Mouse (Mus musculus): Measurements from ENCODE around the gene Rpl23a.
"Not testable (repeated sequence)": the region's sequence is repeated elsewhere in the genome, so short reads cannot be mapped to it uniquely, and the experiment has no call there.

Gene Rpl23a

GRCm38 (mm10) chr11:78184702-78185101 lies 1.3 kb upstream of the Rpl23a start:
- not testable (repeated sequence) for DNase-seq (ENCODE audit: low spot score)

DNA sequence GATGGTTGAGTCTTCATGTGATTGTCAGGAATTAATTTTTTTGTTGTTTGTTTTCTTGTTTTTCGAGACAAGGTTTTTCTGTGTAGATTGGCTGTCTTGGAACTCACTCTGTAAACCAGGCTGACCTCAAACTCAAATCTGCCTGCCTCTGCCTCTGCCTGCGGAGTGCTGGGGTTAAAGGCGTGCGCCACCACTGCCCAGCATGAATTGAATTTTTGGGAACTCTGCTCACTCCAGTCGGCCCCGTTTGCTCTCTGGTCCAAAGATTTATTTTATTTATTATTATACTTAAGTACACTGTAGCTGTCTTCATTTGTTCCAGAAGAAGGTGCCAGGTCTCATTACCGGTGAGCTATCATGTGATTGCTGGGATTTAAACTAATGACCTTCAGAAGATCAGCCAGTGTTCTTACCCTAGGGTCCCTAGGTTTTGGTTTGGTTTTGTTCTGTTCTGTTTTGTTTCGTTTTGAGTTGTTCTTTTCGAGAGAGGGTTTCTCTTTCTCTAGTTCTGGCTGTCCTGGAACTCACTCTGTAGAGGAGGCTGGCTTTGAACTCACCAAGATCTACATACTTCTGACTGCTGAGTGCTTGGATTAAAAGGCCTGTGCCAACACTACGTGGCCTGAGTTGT lies 615 bp upstream of the Rpl23a start:
- DNase-seq (ENCODE audit: low spot score): no peak

DNA sequence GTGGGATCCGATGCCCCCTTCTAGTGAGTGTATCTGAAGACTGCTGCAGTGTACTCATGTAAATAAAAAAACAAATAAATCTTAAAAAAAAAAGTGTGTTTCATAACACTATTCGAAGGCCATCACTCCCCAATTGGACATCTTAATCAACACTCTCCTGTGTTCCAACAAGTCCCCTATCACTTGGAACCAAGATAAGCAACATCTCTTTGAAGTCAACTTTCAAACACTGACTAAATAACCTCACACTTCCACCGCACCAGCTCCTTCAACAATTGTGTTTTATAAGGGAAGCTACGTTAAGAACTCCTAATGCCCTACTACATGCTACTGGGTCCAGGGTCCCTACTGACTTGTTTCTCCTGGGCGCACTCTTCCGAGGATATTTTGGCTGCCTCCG lies 934 bp downstream of the Rpl23a start:
- no peak for DNase-seq (ENCODE audit: low spot score)

DNA sequence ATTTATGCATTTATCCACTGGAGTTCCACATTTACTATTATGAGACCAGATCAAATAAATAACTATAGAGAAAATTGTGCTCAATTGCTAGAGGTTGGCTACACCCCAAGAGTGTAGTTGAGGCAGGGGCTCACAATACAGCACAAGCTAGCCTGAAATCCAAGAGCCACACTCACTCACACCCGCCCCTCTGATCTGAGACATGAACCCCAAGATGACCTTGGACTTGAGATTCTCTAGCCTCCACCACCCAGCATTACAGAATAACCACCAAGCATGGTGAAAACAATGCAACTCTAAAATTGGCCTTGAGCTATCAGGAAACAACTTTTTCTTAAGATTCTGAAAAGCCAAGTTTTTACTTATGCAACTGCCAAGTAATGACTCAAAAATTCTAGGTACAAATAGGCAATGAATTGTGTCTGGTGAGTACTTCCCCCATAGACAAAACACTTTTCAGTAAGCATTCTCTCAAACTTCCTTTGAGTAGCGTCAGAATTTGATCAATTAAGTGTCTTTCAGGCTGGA lies 1.5 kb downstream of the Rpl23a start:
- no peak for DNase-seq (ENCODE audit: low spot score)

DNA sequence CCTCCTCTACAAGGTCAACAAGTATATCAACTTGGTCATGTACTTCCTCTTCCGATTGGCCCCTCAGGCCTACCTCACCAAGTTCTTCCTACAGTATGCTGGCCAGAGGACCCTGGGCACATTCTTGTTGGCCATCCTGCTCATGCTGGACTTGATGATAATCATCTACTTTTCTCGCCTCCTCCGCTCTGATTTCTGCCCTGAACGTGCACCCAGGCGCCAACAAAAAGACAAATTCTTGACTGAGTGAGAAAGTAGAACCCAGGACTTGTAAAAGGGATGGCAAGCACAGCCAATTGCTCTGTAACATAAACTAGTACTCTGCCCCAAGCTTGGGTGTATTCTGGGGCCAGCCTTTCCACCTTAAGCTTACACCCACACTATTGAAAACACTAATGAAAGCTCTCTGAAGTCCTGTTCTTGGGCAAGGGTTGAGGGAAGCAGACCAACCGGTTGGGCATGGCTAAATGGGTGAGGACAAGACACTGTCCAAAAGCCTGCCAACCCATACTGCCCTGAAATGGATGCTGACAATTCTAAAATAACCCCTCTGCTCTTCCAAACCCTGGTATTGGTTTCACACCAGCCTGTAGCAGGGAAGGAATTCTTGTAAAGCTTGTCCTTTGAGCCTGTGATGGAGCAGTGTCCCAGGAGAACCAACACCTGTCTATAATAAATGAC lies 3.2 kb downstream of the Rpl23a start:
- DNase-seq (ENCODE audit: low spot score): no peak

GRCm38 (mm10) chr11:78179438-78179999 lies 3.9 kb downstream of the Rpl23a start:
- no peak for DNase-seq (ENCODE audit: low spot score)

DNA sequence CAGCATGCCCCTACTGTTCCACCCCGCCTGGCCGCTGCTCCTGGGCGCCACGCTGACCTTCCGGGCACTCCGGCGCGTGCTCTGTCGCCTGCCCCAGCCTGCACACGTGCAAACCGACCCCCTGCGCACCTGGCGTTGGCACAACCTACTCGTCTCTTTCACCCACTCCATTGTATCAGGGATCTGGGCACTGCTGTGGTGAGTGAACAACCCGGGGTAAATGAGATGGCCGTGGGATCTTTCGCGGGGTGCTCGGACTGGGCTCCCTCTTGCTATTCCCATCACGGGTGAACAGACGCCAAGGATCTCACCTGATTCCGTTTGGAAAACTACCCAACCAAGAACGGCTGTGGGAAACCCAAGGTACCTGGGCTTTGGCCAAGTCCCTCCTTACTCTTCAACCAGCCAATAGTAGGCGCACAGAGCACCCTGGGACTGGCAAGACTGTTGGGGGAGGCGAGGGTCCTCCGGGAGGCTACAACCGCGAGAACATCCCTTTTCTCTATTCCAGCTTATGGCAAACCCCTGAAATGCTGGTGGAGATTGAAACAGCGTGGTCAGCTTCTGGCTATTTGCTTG lies 4.4 kb downstream of the Rpl23a start:
- DNase-seq (ENCODE audit: low spot score): peak; percentile 66

GRCm38 (mm10) chr11:78177903-78178858 lies 5.2 kb downstream of the Rpl23a start:
- DNase-seq (ENCODE audit: low spot score): peak; percentile 95

DNA sequence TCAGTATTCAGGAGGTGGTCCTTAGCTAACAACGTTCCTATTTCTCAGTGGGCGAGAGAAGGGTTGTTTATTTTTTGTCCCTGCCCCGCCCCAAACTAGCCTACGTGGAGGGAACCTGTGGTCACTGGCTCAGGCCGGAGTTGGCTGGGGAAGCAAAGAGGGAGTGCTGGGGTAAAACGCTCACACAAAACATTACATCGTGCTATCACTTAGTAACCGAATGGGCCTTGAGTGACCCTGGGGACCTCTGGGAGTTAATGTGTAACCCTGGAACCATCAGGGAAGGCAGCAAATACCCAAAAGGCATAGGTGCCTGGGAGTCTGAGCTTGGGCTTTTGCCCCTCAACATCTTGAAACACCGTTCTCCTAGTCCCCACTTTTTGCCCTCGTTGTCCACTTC lies 5.9 kb downstream of the Rpl23a start:
- DNase-seq (ENCODE audit: low spot score): no peak

GRCm38 (mm10) chr11:78176905-78177331 lies 6.5 kb downstream of the Rpl23a start:
- no peak for DNase-seq (ENCODE audit: low spot score)

GRCm38 (mm10) chr11:78176402-78176862 lies 7.0 kb downstream of the Rpl23a start, which contains the start of the genes Nek8 and Tlcd1:
Gene Nek8 (minus strand): TSS chr11:78176675.
Gene Tlcd1 (plus strand): TSS chr11:78176711.
- peak; percentile 84 for DNase-seq (ENCODE audit: low spot score)

- no peak for DNase-seq (ENCODE audit: low spot score)
Observed at GRCm38 (mm10) chr11:78175771-78176401, 7.5 kb downstream of the Rpl23a start.

- no peak for DNase-seq (ENCODE audit: low spot score)
Observed at GRCm38 (mm10) chr11:78174506-78174905, 8.9 kb downstream of the Rpl23a start.

DNA sequence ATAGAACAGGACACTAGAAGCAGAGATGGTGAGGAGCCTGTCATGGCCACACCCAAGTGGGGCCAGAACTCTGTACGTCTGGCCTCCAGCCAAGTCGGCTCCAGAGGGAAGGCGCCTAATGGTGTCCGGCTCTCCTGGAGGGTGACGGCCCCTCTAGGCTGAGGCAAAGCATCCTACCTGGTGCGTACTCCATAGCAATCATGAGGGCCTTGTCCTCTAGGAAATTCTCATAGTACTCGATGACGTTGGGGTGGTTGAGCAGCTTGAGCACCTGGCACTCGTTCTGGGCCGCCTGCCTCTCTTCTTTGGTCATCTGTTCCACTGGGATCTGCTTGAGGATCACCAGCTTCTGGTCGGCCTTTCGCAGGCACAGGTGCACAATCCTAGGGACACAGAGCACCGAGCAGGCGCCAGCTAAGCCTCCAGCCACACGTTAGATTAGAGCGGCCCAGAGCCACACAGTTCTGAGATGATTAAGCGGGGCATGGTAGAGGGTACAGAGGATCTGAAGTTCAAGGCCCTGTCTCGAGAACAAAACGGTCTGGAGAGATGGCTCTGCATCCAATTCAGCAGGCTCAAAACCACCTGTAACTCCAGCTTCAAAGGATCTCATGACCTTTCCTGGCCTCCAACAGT lies 10.5 kb downstream of the Rpl23a start:
- DNase-seq (ENCODE audit: low spot score): no peak

- no peak for DNase-seq (ENCODE audit: low spot score)
Observed at GRCm38 (mm10) chr11:78172034-78172747, 11.2 kb downstream of the Rpl23a start.

GRCm38 (mm10) chr11:78171328-78171727 lies 12.1 kb downstream of the Rpl23a start:
- DNase-seq (ENCODE audit: low spot score): no peak

DNA sequence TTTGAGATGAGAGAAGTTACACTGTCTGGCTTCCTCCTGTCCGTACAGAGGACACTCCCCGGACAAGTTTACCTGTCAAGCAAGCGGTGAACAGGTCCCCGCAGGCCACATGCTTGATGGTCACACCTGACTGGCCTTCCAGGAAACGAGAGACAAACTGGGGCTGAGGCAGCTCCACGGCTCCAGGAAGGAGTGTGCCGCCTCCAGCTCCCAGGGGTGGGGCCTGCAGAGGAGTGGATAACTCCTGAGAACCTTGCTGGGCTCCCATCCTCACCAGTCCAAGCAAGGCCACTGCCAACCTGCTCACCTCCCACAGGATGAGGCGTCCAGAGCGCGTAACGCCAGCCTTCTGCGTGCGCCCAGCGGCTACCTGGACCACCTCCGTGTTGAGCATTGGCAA lies 13.1 kb downstream of the Rpl23a start:
- no peak for DNase-seq (ENCODE audit: low spot score)

GRCm38 (mm10) chr11:78168541-78169468 lies 14.6 kb downstream of the Rpl23a start:
- no peak for DNase-seq (ENCODE audit: low spot score)
